Mouse (Mus musculus) heart, adult 2 months (tissue): ENCODE data around the gene Cobll1. TPM values are rescaled to one million over a fixed set of nuclear protein-coding genes. Genes with fewer than 3 reads are reported as not detected.

ENCODE experiments used
- DNase-seq, 2 experiments: peaks; one replicate each; pipeline ENCODE4 v3.0.0; 2021
- H3K27ac ChIP-seq: fragments of 200-600 bp; 2 replicates; pipeline ENCODE4 v1.8.1; 2022
- H3K27me3 ChIP-seq: fragments of 200-500 bp; 2 replicates; pipeline ENCODE4 v1.6.1; 2012; ENCODE audit warnings: mild to moderate bottlenecking, low read length, inconsistent platforms, mixed read lengths; ENCODE audit not compliant: control insufficient read depth, insufficient read depth
- H3K36me3 ChIP-seq: fragments of 200-500 bp; 2 replicates; pipeline ENCODE4 v1.6.1; 2012; ENCODE audit warnings: low read length, inconsistent platforms; ENCODE audit not compliant: control insufficient read depth, insufficient read depth
- H3K4me1 ChIP-seq: fragments of 200-500 bp; 2 replicates; pipeline ENCODE4 v1.6.1; 2011; ENCODE audit warnings: low read length; ENCODE audit not compliant: control insufficient read depth, insufficient read depth
- H3K4me3 ChIP-seq: fragments of 200-600 bp; 2 replicates; pipeline ENCODE4 v1.8.1; 2022
- H3K79me2 ChIP-seq: fragments of 200-500 bp; replicated peaks from 2 replicates; pipeline ENCODE4 v1.6.1; 2012; ENCODE audit warnings: mild to moderate bottlenecking, inconsistent platforms, low read length, moderate library complexity, mixed read lengths; ENCODE audit not compliant: control insufficient read depth, insufficient read depth
- H3K9ac ChIP-seq: fragments of 200-500 bp; 2 replicates; pipeline ENCODE4 v1.6.1; 2012; ENCODE audit warnings: low read depth, mild to moderate bottlenecking, control low read depth, inconsistent platforms, low read length, mixed read lengths
- CTCF ChIP-seq: fragments of 200-600 bp; IDR thresholded peaks from 2 replicates; pipeline ENCODE4 v1.8.1; 2022; ENCODE audit warnings: antibody characterized with exemption, mild to moderate bottlenecking, moderate library complexity
- EP300 ChIP-seq: fragments of 200-500 bp; IDR thresholded peaks from 2 replicates; pipeline ENCODE4 v1.6.1; 2011; ENCODE audit warnings: low read depth, low read length, control low read depth; ENCODE audit not compliant: insufficient read depth
- POLR2A ChIP-seq: fragments of 200-500 bp; IDR thresholded peaks from 2 replicates; pipeline ENCODE4 v1.6.1; 2011; ENCODE audit warnings: mild to moderate bottlenecking, low read depth, low read length, control low read depth; ENCODE audit not compliant: insufficient read depth
- WGBS: fragments of 180-500 bp; shearing (Covaris S2); methylation state at CpG from one replicate; pipeline ENCODE4 v1.1.7; 2018; 5-methylcytosine and 5-hydroxymethylcytosine counted together
- intact Hi-C: fragments of 180-260 bp; cut with DNase I; formaldehyde crosslinking; loops from one replicate; pipeline ENCODE4 v1.15.1; 2025
- polyA plus RNA-seq: library from polyadenylated mRNA; depleted of rRNA; stranded (reverse); fragments of >200 nt; gene quantifications from 2 replicates; pipeline ENCODE4 v1.2.3, GENCODE M21; 2012
- total RNA-seq, 2 experiments: library from RNA; stranded (reverse); gene quantifications; 2 replicates each; pipeline ENCODE4 v1.2.3; 2021

Cobll1 gene
- total and polyA plus RNA-seq, 3 experiments, result 19.3 to 76.8 (median 53.3) TPM

DNA sequence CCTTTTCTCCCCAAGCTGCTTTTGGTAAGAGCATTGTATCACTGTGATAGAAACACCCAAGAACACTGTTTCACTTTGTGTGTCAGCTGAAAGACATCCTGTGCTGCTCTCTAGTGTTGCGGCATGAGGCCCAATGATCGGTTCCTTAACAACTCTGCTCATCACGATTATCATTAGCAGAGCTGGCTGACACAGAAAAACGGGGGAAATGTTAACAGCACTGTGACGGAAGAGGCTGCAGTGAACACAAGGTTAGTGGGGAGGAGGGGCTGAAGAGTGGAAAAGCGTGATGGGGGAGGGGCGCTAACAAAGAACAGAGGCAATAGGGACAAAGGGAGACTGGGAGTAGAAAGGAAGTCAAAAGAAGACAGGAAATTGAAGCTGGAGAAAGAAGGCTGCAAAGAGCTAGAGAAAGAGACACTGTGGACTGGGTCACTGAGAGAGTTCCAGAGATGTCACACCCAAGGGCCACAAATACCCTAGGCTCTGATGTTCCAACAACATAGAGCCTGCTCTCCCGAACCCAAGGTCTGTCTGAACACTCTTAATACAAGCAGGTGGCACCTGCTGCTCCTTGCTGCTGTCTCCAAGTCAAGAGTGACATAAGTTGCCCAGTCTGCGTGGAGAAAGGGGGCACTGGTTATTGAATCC lies 58.0 kb downstream of the Cobll1 start:
- Histone ChIP-seq H3K36me3 (peaks cover 2% of the 10 kb centered on the region; the same call in 1 of the 2 replicates), H3K79me2 (no peaks in the 10 kb centered on the region; the same call in 1 of the 2 replicates), H3K9ac (peak overlapping the region; percentile 6; the same call in 1 of the 2 replicates), H3K4me3 (no peak overlapping the region), H3K27ac (no peak overlapping the region; the same call in 1 of the 2 replicates), H3K27me3 (no peaks in the 10 kb centered on the region), H3K4me1 (peaks cover 13% of the 10 kb centered on the region)
- no peak for DNase-seq
- WGBS, result 30% methylated on average over 9 of the region's 9 CpGs
- TF ChIP-seq EP300 (no peak), CTCF (no peak), POLR2A (no peak)
- intact Hi-C loops, result no loop called here

DNA sequence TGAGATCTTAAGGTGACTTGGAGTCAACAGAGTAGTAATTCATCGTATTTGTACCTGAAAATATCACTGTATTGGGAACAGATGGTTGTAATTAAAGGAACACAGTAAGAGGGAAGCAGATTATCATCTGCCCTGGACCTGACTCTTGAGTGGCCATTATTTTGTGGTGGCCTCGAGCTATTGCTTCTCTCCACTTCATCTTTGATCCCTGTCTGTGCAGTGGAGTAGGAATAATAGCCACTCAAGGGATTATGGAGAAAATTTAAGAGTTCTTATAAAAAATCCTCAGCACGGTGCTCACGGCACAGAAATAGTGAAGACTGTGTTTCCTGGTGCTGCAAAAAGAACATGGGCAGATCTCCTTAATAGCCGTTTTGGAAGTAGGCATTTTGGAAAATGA lies 63.6 kb downstream of the Cobll1 start:
- H3K4me1 ChIP-seq, result peaks cover 9% of the 10 kb centered on the region
- DNase-seq, result no peak
- peaks cover 3% of the 10 kb centered on the region for H3K36me3 ChIP-seq
- intact Hi-C loops, result no loop called here
- H3K4me3 ChIP-seq, result no peak overlapping the region
- no peak overlapping the region for H3K9ac ChIP-seq
- no peak for TF ChIP-seq EP300
- no peak for TF ChIP-seq POLR2A
- no peak for TF ChIP-seq CTCF
- no peak overlapping the region for H3K27ac ChIP-seq
- WGBS, result 73% methylated on average over 5 of the region's 5 CpGs
- H3K27me3 ChIP-seq, result no peaks in the 10 kb centered on the region
- peaks cover 4% of the 10 kb centered on the region for H3K79me2 ChIP-seq

DNA sequence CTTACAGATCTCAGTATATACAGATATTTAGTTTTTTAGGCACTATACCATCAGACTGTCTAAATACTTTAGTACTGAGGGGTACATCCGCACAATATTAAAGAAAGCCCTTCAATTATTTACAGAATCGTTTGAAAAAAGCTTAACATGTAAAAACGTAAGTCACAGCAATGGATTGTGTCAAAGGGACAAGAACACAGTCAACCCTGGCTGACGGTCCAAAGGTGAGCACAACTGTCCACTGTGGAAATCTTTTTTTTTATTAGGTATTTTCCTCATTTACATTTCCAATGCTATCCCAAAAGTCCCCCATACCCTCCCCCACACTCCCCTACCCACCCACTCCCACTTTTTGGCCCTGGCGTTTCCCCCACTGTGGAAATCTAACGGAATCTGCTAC lies 67.1 kb downstream of the Cobll1 start:
- H3K9ac ChIP-seq, result no peak overlapping the region
- peaks cover 7% of the 10 kb centered on the region for H3K4me1 ChIP-seq
- intact Hi-C loops, result no loop called here
- H3K27me3 ChIP-seq, result no peaks in the 10 kb centered on the region
- no peak overlapping the region for H3K4me3 ChIP-seq
- H3K27ac ChIP-seq, result no peak overlapping the region
- no peak for DNase-seq
- 90% methylated on average over 6 of the region's 6 CpGs for WGBS
- peaks cover 6% of the 10 kb centered on the region; the same call in 1 of the 2 replicates for H3K79me2 ChIP-seq
- TF ChIP-seq POLR2A, result no peak
- TF ChIP-seq EP300, result no peak
- TF ChIP-seq CTCF, result no peak
- peaks cover 8% of the 10 kb centered on the region for H3K36me3 ChIP-seq

DNA sequence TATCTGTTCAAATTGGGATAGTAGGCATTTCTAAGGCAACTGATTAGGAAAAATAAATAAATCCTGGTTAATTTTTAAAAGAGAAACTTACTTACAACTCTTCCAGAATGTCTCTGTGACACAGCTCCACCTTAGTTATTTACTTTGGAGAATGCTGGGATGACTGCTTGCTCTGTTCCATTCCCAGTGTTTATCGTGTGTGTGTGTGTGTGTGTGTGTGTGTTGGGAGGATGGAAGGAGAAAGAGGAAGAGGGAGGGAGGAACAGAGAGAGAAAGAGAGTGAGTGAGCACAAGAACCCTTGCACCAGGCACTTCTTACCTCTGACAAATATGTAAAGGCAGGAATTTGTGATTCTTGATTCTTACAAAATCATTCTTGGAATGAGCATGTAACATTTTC lies 67.7 kb downstream of the Cobll1 start:
- Histone ChIP-seq H3K9ac (no peak overlapping the region), H3K27ac (peak overlapping the region; percentile 52), H3K27me3 (no peaks in the 10 kb centered on the region), H3K4me1 (peaks cover 7% of the 10 kb centered on the region), H3K79me2 (peaks cover 6% of the 10 kb centered on the region; the same call in 1 of the 2 replicates), H3K36me3 (peaks cover 10% of the 10 kb centered on the region), H3K4me3 (peak overlapping the region; percentile 28)
- intact Hi-C loops, result no loop called here
- 20% methylated on average over 1 of the region's 1 CpGs for WGBS
- no peak for DNase-seq
- TF ChIP-seq POLR2A, result no peak
- no peak for TF ChIP-seq EP300
- no peak for TF ChIP-seq CTCF

DNA sequence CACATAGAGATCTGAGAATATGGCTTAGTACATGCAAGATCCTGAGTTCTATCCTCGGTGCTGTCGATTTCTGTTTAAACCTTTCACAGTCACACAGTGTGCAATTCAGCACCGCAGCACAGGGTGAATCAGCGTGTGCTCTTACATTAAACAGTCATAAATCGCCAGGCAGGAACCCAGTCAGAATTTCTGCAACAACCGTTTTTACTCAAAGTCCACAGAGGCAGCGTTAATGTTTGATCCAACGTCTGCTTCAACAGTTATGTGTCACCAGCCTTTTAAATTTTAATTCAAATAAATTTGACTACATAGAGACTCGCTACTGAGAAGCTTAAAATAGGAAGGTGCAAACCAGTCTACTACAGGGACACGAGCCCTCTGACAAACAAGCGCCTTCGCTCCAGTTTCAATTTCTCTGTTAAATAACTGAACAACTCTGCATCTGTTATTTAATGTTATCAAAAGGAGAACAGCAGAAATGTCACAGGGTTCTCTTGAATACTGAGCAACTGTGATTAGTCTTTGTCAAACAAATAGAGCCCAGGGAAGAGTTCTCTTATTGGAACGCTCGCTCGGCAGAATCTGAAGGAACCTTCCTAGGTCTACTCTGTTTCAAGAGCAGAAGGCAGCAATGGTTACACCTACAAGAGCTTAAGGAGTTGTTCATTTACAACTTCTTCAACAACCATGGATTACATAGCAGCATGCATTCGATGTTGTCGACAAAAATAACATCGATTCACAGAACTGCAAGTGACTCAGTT lies 68.3 kb downstream of the Cobll1 start:
- 77% methylated on average over 18 of the region's 18 CpGs for WGBS
- peaks cover 7% of the 10 kb centered on the region for H3K4me1 ChIP-seq
- TF ChIP-seq CTCF (no peak), EP300 (no peak), POLR2A (no peak)
- no peak overlapping the region for H3K9ac ChIP-seq
- intact Hi-C loops, result no loop called here
- H3K27me3 ChIP-seq, result no peaks in the 10 kb centered on the region
- H3K36me3 ChIP-seq, result peaks cover 9% of the 10 kb centered on the region
- H3K79me2 ChIP-seq, result peaks cover 6% of the 10 kb centered on the region; the same call in 1 of the 2 replicates
- DNase-seq, result no peak
- H3K27ac ChIP-seq, result peak overlapping the region; percentile 52
- peak overlapping the region; percentile 28 for H3K4me3 ChIP-seq

DNA sequence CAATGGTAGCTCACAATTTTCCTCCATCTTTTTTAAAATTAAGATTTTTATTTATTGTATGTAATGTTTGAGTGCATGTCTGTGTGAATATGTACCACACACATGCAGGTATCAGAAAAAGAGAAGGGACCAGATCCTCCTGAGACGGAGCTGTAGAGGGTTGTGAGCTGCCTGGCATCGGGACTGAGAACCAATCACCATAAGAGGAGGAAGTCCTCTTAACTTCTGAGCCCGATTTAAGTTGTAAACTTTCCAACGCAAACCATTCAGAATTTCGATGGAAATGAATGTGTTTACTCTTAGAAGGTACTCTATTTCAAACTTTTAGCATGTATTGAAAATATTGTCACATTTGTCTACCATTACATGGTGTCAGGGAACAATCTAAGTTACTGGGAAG lies 68.9 kb downstream of the Cobll1 start:
- peaks cover 7% of the 10 kb centered on the region for H3K4me1 ChIP-seq
- peaks cover 6% of the 10 kb centered on the region for H3K36me3 ChIP-seq
- WGBS, result 87% methylated on average over 5 of the region's 5 CpGs
- no peak for TF ChIP-seq CTCF
- peaks cover 6% of the 10 kb centered on the region; the same call in 1 of the 2 replicates for H3K79me2 ChIP-seq
- no peak overlapping the region for H3K27ac ChIP-seq
- H3K9ac ChIP-seq, result no peak overlapping the region
- no peak for DNase-seq
- no peaks in the 10 kb centered on the region for H3K27me3 ChIP-seq
- no peak overlapping the region for H3K4me3 ChIP-seq
- intact Hi-C loops, result no loop called here
